Mouse (Mus musculus) hindbrain, embryonic 13.5 days (tissue): ENCODE results near the gene Psmb8. TPM values are rescaled to one million over a fixed set of nuclear protein-coding genes. Genes with fewer than 3 reads are reported as not detected.

ENCODE experiments used
- ATAC-seq: fragments of 200-750 bp; cut with Nextera tagmentation; 2 replicates; pipeline ENCODE4 v1.8.0; 2017; ENCODE audit warnings: moderate TSS enrichment; ENCODE audit not compliant: low FRiP score
- H3K27ac ChIP-seq: fragments of 300-500 bp; sonication (generic); 2 replicates; pipeline ENCODE4 v1.5.1; 2015; ENCODE audit warnings: inconsistent platforms, mild to moderate bottlenecking, moderate library complexity
- H3K27me3 ChIP-seq: fragments of 300-500 bp; sonication (generic); 2 replicates; pipeline ENCODE4 v1.6.1; 2015; ENCODE audit warnings: mild to moderate bottlenecking, inconsistent platforms
- H3K36me3 ChIP-seq: fragments of 300-500 bp; sonication (generic); 2 replicates; pipeline ENCODE4 v1.6.1; 2015; ENCODE audit warnings: mild to moderate bottlenecking, inconsistent platforms
- H3K4me1 ChIP-seq: fragments of 300-500 bp; sonication (generic); replicated peaks from 2 replicates; pipeline ENCODE4 v1.6.1; 2015; ENCODE audit warnings: inconsistent platforms
- H3K4me2 ChIP-seq: fragments of 300-500 bp; sonication (generic); 2 replicates; pipeline ENCODE4 v1.6.1; 2015; ENCODE audit warnings: inconsistent platforms, mild to moderate bottlenecking, moderate library complexity
- H3K4me3 ChIP-seq: fragments of 300-500 bp; sonication (generic); 2 replicates; pipeline ENCODE4 v1.5.1; 2015; ENCODE audit warnings: mild to moderate bottlenecking, inconsistent platforms
- H3K9ac ChIP-seq: fragments of 300-500 bp; sonication (generic); 2 replicates; pipeline ENCODE4 v1.6.1; 2015; ENCODE audit warnings: mild to moderate bottlenecking, inconsistent platforms
- H3K9me3 ChIP-seq: fragments of 300-500 bp; sonication (generic); 2 replicates; pipeline ENCODE4 v1.6.1; 2016; ENCODE audit warnings: inconsistent platforms
- WGBS: fragments of 180-500 bp; shearing (Covaris S2); methylation state at CpG from one replicate; pipeline ENCODE4 v1.1.7; 2015; 5-methylcytosine and 5-hydroxymethylcytosine counted together
- polyA plus RNA-seq: library from polyadenylated mRNA; unstranded; fragments of >200 nt; fragmentation: Nextera tagmentation; extraction: Ambion mirVana; gene quantifications from 2 replicates; pipeline ENCODE4 v1.2.1, GENCODE M21; 2015

Psmb8 gene
- polyA plus RNA-seq, 1 experiment from 2014 or later: 3.7 TPM

- H3K4me2 ChIP-seq: no peak overlapping the region
- 80% methylated on average over 6 of the region's 6 CpGs for WGBS
- H3K27ac ChIP-seq: no peak overlapping the region
- ATAC-seq: no peak
- H3K27me3 ChIP-seq: peaks cover 18% of the 10 kb centered on the region
- no peaks in the 10 kb centered on the region for H3K9me3 ChIP-seq
- no peaks in the 10 kb centered on the region for H3K4me1 ChIP-seq
- no peaks in the 10 kb centered on the region for H3K36me3 ChIP-seq
- H3K4me3 ChIP-seq: no peak overlapping the region
- H3K9ac ChIP-seq: no peak overlapping the region
Measured at GRCm38 (mm10) chr17:34179019-34179418, 18.5 kb upstream of the Psmb8 start.

- no peaks in the 10 kb centered on the region for H3K36me3 ChIP-seq
- ATAC-seq: no peak
- WGBS: 76% methylated on average over 13 of the region's 13 CpGs
- no peaks in the 10 kb centered on the region for H3K9me3 ChIP-seq
- H3K9ac ChIP-seq: no peak overlapping the region
- no peaks in the 10 kb centered on the region for H3K4me1 ChIP-seq
- H3K27ac ChIP-seq: no peak overlapping the region
- no peak overlapping the region for H3K4me2 ChIP-seq
- no peak overlapping the region for H3K4me3 ChIP-seq
- peaks cover 28% of the 10 kb centered on the region for H3K27me3 ChIP-seq
Measured at GRCm38 (mm10) chr17:34179913-34180859, 17.3 kb upstream of the Psmb8 start.

GRCm38 (mm10) chr17:34183564-34184219, 13.8 kb upstream of the Psmb8 start:
- Histone ChIP-seq H3K27ac (no peak overlapping the region), H3K9me3 (no peaks in the 10 kb centered on the region), H3K36me3 (no peaks in the 10 kb centered on the region), H3K4me1 (peaks cover 20% of the 10 kb centered on the region), H3K27me3 (peaks cover 59% of the 10 kb centered on the region), H3K4me2 (no peak overlapping the region), H3K4me3 (no peak overlapping the region), H3K9ac (no peak overlapping the region)
- ATAC-seq: no peak
- WGBS: 80% methylated on average over 15 of the region's 15 CpGs

GRCm38 (mm10) chr17:34185526-34185925, 12.0 kb upstream of the Psmb8 start:
- H3K4me3 ChIP-seq: no peak overlapping the region
- no peak overlapping the region for H3K9ac ChIP-seq
- no peak overlapping the region for H3K27ac ChIP-seq
- H3K27me3 ChIP-seq: peaks cover 76% of the 10 kb centered on the region
- H3K36me3 ChIP-seq: no peaks in the 10 kb centered on the region
- WGBS: 88% methylated on average over 9 of the region's 9 CpGs
- ATAC-seq: no peak
- no peaks in the 10 kb centered on the region for H3K9me3 ChIP-seq
- no peak overlapping the region for H3K4me2 ChIP-seq
- peaks cover 20% of the 10 kb centered on the region for H3K4me1 ChIP-seq

DNA sequence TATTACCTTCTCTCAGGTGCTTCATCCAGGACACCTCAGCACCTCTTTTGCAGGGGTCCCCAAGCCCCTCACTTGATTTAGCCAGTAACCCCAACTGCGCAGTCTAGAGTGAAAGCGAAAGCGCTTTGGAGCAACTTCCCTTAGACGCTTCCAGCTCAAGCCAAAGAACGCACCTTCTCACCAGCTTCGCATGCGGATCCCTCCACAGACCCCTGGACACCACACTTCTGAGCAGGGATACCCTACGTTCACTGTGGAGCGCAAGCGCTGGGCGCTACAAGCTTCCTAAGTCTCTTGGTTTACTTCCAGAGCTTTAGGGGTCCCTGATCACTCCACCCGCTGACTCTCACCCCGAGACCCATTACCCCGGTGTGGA, 10.6 kb upstream of the Psmb8 start:
- no peak overlapping the region for H3K27ac ChIP-seq
- H3K27me3 ChIP-seq: peaks cover 89% of the 10 kb centered on the region
- H3K9ac ChIP-seq: peak overlapping the region; percentile 70
- H3K4me3 ChIP-seq: peak overlapping the region; percentile 42
- ATAC-seq: peak; percentile 33
- peak overlapping the region; percentile 70 for H3K4me2 ChIP-seq
- 3% methylated on average over 14 of the region's 14 CpGs for WGBS
- no peaks in the 10 kb centered on the region for H3K9me3 ChIP-seq
- peaks cover 20% of the 10 kb centered on the region for H3K4me1 ChIP-seq
- H3K36me3 ChIP-seq: no peaks in the 10 kb centered on the region

DNA sequence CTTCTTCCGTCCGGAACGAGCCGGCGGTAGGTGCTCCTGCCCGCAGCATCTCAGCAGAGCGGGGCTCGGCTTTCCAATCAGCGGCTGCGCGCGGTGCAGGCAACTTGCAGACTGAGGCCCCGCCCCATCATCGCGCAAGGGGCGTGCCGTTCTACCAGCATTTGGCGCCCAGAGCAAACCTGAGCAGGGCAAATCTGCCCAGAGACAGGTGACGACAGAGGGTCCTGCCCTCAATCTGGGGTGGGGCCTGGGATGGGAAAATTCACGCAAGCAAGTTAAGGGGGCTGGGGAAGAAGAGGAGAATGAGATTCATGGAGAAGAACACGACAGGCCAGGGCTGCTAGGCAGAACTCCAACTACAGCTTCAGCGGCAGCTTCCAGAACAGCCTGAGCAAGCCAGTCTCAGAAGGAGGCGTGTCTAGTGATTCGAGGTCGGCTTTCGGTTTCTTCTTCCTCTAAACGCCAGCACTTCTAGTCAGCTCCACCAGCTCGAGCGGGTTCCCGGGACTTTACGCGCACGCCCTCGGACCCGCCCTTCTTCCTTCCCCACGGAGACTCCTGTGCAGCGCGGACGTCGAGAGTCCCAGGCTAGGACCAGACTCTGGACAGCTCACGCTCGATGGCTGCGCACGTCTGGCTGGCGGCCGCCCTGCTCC, 10.1 kb upstream of the Psmb8 start, which contains the start of the genes Tap1 and Psmb9:
Tap1 (plus strand) TSS at position 293 of the 656 bp plus-strand sequence.
Psmb9 (minus strand) TSS at position 504 of the 656 bp plus-strand sequence.
- Histone ChIP-seq H3K9ac (peak within 1 kb of the TSS; percentile 70), H3K27me3 (peaks cover 93% of the 10 kb centered on the region), H3K4me3 (peak within 1 kb of the TSS; percentile 42), H3K27ac (no peak within 1 kb of the TSS), H3K36me3 (no peaks in the 10 kb centered on the region), H3K9me3 (no peaks in the 10 kb centered on the region), H3K4me1 (peaks cover 20% of the 10 kb centered on the region), H3K4me2 (peak within 1 kb of the TSS; percentile 70)
- peak; percentile 93 for ATAC-seq
- under 1% methylated on average over 46 of the region's 46 CpGs for WGBS

- Histone ChIP-seq H3K27me3 (peaks cover 97% of the 10 kb centered on the region), H3K36me3 (no peaks in the 10 kb centered on the region)
- ATAC-seq: no peak
Measured at GRCm38 (mm10) chr17:34188010-34188409, 9.5 kb upstream of the Psmb8 start.

GRCm38 (mm10) chr17:34188986-34189385, 8.5 kb upstream of the Psmb8 start:
- H3K27me3 ChIP-seq: peaks cover 97% of the 10 kb centered on the region
- H3K4me2 ChIP-seq: no peak overlapping the region
- ATAC-seq: no peak
- H3K4me1 ChIP-seq: peaks cover 20% of the 10 kb centered on the region
- H3K36me3 ChIP-seq: no peaks in the 10 kb centered on the region
- H3K9me3 ChIP-seq: no peaks in the 10 kb centered on the region
- WGBS: 76% methylated on average over 6 of the region's 6 CpGs
- no peak overlapping the region for H3K9ac ChIP-seq
- H3K4me3 ChIP-seq: no peak overlapping the region
- H3K27ac ChIP-seq: no peak overlapping the region

More at GRCm38 (mm10) chr17:34188010-34188409, 9.5 kb upstream of the Psmb8 start:
- Histone ChIP-seq H3K4me1 (peaks cover 20% of the 10 kb centered on the region), H3K9me3 (no peaks in the 10 kb centered on the region), H3K27ac (no peak overlapping the region), H3K4me3 (peak overlapping the region; percentile 42), H3K4me2 (peak overlapping the region; percentile 70), H3K9ac (peak overlapping the region; percentile 70)
- WGBS: 2% methylated on average over 20 of the region's 20 CpGs

- no peaks in the 10 kb centered on the region for H3K36me3 ChIP-seq
- H3K27ac ChIP-seq: no peak overlapping the region
- no peak overlapping the region for H3K9ac ChIP-seq
- H3K9me3 ChIP-seq: no peaks in the 10 kb centered on the region
- no peak overlapping the region for H3K4me2 ChIP-seq
- peaks cover 20% of the 10 kb centered on the region for H3K4me1 ChIP-seq
- WGBS: 24% methylated on average over 16 of the region's 16 CpGs
- ATAC-seq: no peak
- peaks cover 98% of the 10 kb centered on the region for H3K27me3 ChIP-seq
- H3K4me3 ChIP-seq: no peak overlapping the region
Measured at GRCm38 (mm10) chr17:34192852-34193251, 4.7 kb upstream of the Psmb8 start.

GRCm38 (mm10) chr17:34193468-34193867, 4.1 kb upstream of the Psmb8 start:
- Histone ChIP-seq H3K4me3 (no peak overlapping the region), H3K36me3 (no peaks in the 10 kb centered on the region), H3K4me2 (no peak overlapping the region), H3K27ac (no peak overlapping the region), H3K9ac (no peak overlapping the region), H3K9me3 (no peaks in the 10 kb centered on the region), H3K27me3 (peaks cover 98% of the 10 kb centered on the region), H3K4me1 (peaks cover 21% of the 10 kb centered on the region)
- WGBS: 61% methylated on average over 8 of the region's 8 CpGs
- ATAC-seq: no peak

DNA sequence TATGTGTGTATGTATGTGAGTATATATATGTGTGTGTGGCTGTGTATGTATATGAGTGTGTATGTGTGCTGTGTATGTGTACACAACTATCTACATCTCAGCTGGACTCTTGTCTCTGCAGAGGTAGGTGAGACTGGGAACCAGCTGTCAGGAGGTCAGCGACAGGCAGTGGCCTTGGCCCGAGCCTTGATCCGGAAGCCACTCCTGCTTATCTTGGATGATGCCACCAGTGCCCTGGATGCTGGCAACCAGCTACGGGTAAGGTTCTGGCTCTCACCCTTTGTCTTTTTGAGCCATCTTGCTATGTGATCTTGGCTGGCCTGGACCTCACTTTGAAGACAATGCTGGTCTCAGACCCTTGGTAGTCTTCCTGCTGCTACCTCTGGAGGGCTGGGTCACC, 2.8 kb upstream of the Psmb8 start:
- no peak overlapping the region for H3K27ac ChIP-seq
- H3K4me3 ChIP-seq: no peak overlapping the region
- H3K27me3 ChIP-seq: peaks cover 98% of the 10 kb centered on the region
- H3K4me1 ChIP-seq: peaks cover 21% of the 10 kb centered on the region
- no peak for ATAC-seq
- H3K4me2 ChIP-seq: no peak overlapping the region
- no peaks in the 10 kb centered on the region for H3K9me3 ChIP-seq
- no peaks in the 10 kb centered on the region for H3K36me3 ChIP-seq
- 86% methylated on average over 4 of the region's 4 CpGs for WGBS
- H3K9ac ChIP-seq: no peak overlapping the region

GRCm38 (mm10) chr17:34196491-34196890, 1.0 kb upstream of the Psmb8 start:
- 0 out of 2 replicates have a peak overlapping the region, but pooled peaks have one; percentile 45 for H3K4me3 ChIP-seq
- H3K27ac ChIP-seq: no peak overlapping the region
- ATAC-seq: no peak
- H3K27me3 ChIP-seq: peaks cover 98% of the 10 kb centered on the region
- no peaks in the 10 kb centered on the region for H3K9me3 ChIP-seq
- H3K36me3 ChIP-seq: no peaks in the 10 kb centered on the region
- peaks cover 21% of the 10 kb centered on the region for H3K4me1 ChIP-seq
- peak overlapping the region; percentile 76; the same call in 1 of the 2 replicates for H3K4me2 ChIP-seq
- WGBS: 38% methylated on average over 11 of the region's 12 CpGs
- H3K9ac ChIP-seq: peak overlapping the region; percentile 24; the same call in 1 of the 2 replicates
